Mouse (Mus musculus) gastrocnemius, adult 2 months (tissue): Measurements from ENCODE around the gene Mrpl33. TPM values are rescaled to one million over a fixed set of nuclear protein-coding genes. Genes with fewer than 3 reads are reported as not detected.

ENCODE experiments used
- DNase-seq: peaks from one replicate; pipeline ENCODE4 v3.0.0; 2022
- H3K27ac ChIP-seq: fragments of 200-600 bp; 2 replicates; pipeline ENCODE4 v1.8.1; 2022; ENCODE audit warnings: mild to moderate bottlenecking
- H3K4me3 ChIP-seq: fragments of 200-600 bp; 2 replicates; pipeline ENCODE4 v1.8.1; 2022; ENCODE audit warnings: mild to moderate bottlenecking, moderate library complexity
- CTCF ChIP-seq: fragments of 200-600 bp; IDR thresholded peaks from 2 replicates; pipeline ENCODE4 v1.8.1; 2022; ENCODE audit warnings: antibody characterized with exemption, mild to moderate bottlenecking, moderate library complexity
- intact Hi-C: fragments of 180-260 bp; cut with DNase I; formaldehyde crosslinking; loops from one replicate; pipeline ENCODE4 v1.15.1; 2025
- microRNA-seq: library from miRNA; unstranded; fragments of <30 nt; microRNA quantifications from one replicate; pipeline ENCODE4 v1.2.0, GENCODE M21; 2021
- total RNA-seq, 2 experiments: library from RNA; stranded (reverse); gene quantifications; 2 replicates each; pipeline ENCODE4 v1.2.3; 2021

The Mrpl33 gene
- total RNA-seq, 2 experiments from 2014 or later, result 221 to 296 TPM

GRCm38 (mm10) chr5:31697644-31698296 is 101.0 kb downstream of the Mrpl33 start, which contains the start of gene Babam2:
Gene Babam2 (plus strand): TSS chr5:31697684.
- intact Hi-C loops, result loop anchor here (2.0 to 5.0 kb wide), 2 partner anchors 441 to 500 kb away; no protein-coding TSS in a partner anchor
- H3K4me3 ChIP-seq, result peak within 1 kb of the TSS; percentile 84

GRCm38 (mm10) chr5:31698297-31698726 is 101.6 kb downstream of the Mrpl33 start:
- peak overlapping the region; percentile 98 for H3K27ac ChIP-seq
- intact Hi-C loops, result loop anchor here (2.0 to 5.0 kb wide), 2 partner anchors 440 to 499 kb away; no protein-coding TSS in a partner anchor
- DNase-seq, result peak; percentile 81
- no peak for TF ChIP-seq CTCF
- H3K4me3 ChIP-seq, result peak overlapping the region; percentile 84

More at GRCm38 (mm10) chr5:31697644-31698296, 101.0 kb downstream of the Mrpl33 start, which contains the start of gene Babam2:
- no peak for TF ChIP-seq CTCF
- peak within 1 kb of the TSS; percentile 98 for H3K27ac ChIP-seq
- peak; percentile 96 for DNase-seq

- DNase-seq, result no peak
- TF ChIP-seq CTCF, result no peak
- Histone ChIP-seq H3K4me3 (peak overlapping the region; percentile 84), H3K27ac (peak overlapping the region; percentile 98)
- intact Hi-C loops, result loop anchor here (2.0 to 5.0 kb wide), 2 partner anchors 440 to 498 kb away; no protein-coding TSS in a partner anchor
These were observed 102.2 kb downstream of the Mrpl33 start for GRCm38 (mm10) chr5:31698931-31699330.

GRCm38 (mm10) chr5:31699397-31699796 is 102.7 kb downstream of the Mrpl33 start:
- intact Hi-C loops, result loop anchor here (2.0 to 5.0 kb wide), 2 partner anchors 439 to 498 kb away; no protein-coding TSS in a partner anchor
- Histone ChIP-seq H3K27ac (peak overlapping the region; percentile 98), H3K4me3 (no peak overlapping the region)
- TF ChIP-seq CTCF, result no peak
- DNase-seq, result no peak

GRCm38 (mm10) chr5:31704971-31705370 is 108.2 kb downstream of the Mrpl33 start:
- TF ChIP-seq CTCF, result no peak
- DNase-seq, result no peak
- Histone ChIP-seq H3K27ac (no peak overlapping the region), H3K4me3 (no peak overlapping the region)
- intact Hi-C loops, result loop anchor here (10.0 kb wide), 1 partner anchor 170 kb away; no protein-coding TSS in a partner anchor

- no peak for DNase-seq
- intact Hi-C loops, result loop anchor here (10.0 kb wide), 1 partner anchor 168 kb away; no protein-coding TSS in a partner anchor
- H3K27ac ChIP-seq, result peak overlapping the region; percentile 8; the same call in 1 of the 2 replicates
- H3K4me3 ChIP-seq, result no peak overlapping the region
- no peak for TF ChIP-seq CTCF
These were observed 110.1 kb downstream of the Mrpl33 start for GRCm38 (mm10) chr5:31706826-31707225.

- Histone ChIP-seq H3K27ac (no peak overlapping the region), H3K4me3 (no peak overlapping the region)
- no peak for DNase-seq
- intact Hi-C loops, result loop anchor here (10.0 kb wide), 1 partner anchor 165 kb away; no protein-coding TSS in a partner anchor
- TF ChIP-seq CTCF, result peak; percentile 47
These were observed 112.7 kb downstream of the Mrpl33 start for GRCm38 (mm10) chr5:31709389-31709788.

- no peak overlapping the region for H3K4me3 ChIP-seq
- TF ChIP-seq CTCF, result no peak
- DNase-seq, result no peak
These were observed 116.6 kb downstream of the Mrpl33 start for GRCm38 (mm10) chr5:31713280-31713711.

GRCm38 (mm10) chr5:31713841-31714264 is 117.1 kb downstream of the Mrpl33 start:
- no peak for TF ChIP-seq CTCF
- no peak for DNase-seq
- intact Hi-C loops, result no loop called here
- Histone ChIP-seq H3K4me3 (no peak overlapping the region), H3K27ac (no peak overlapping the region)

More at GRCm38 (mm10) chr5:31713280-31713711, 116.6 kb downstream of the Mrpl33 start:
- intact Hi-C loops, result no loop called here
- H3K27ac ChIP-seq, result no peak overlapping the region

Small RNAs within 50 kb of the gene (microRNA-seq; reads per million reads assigned to microRNA genes)
- gene Mir3473e, result not detected

Other genes starting within 250 kb of the Mrpl33 start
- 10 to 100 TPM; 12.3 to 14.0 TPM for gene Zfp512, start 144.5 kb upstream of the Mrpl33 start, total RNA-seq
- under 1 TPM in 1 of 2 experiments, not detected in 1; 0.10 TPM for gene 4930548H24Rik, start 111.2 kb upstream of the Mrpl33 start, total RNA-seq
- 10 to 100 TPM; 16.7 to 18.7 TPM for gene Gpn1, start 102.2 kb upstream of the Mrpl33 start, total RNA-seq
- 10 to 100 TPM; 20.5 to 25.7 TPM for gene Slc4a1ap, start 69.9 kb upstream of the Mrpl33 start, total RNA-seq
- 10 to 100 TPM in 1 of 2 experiments, 1 to 10 TPM in 1; 9.6 to 12.5 TPM for gene Supt7l, start 69.1 kb upstream of the Mrpl33 start, total RNA-seq
- gene Rbks, start 100.7 kb downstream of the Mrpl33 start, total RNA-seq, result 1 to 10 TPM; 3.9 to 5.9 TPM
- gene Babam2, start 100.7 kb downstream of the Mrpl33 start, total RNA-seq, result 10 to 100 TPM; 30.2 TPM